Mouse (Mus musculus) CH12.LX (cell line): ENCODE measurements around the gene Edaradd.

Experiments used
- BHLHE40 ChIP-seq: IDR thresholded peaks from 2 replicates; pipeline ENCODE4 v1.6.1; 2011; ENCODE audit warnings: mild to moderate bottlenecking, low read depth, low read length, improper control_type of control experiment
- CHD1 ChIP-seq: IDR thresholded peaks from 2 replicates; pipeline ENCODE4 v1.6.1; 2012; ENCODE audit warnings: low read depth, low read length, improper control_type of control experiment, inconsistent platforms
- CTCF ChIP-seq, 2 experiments: IDR thresholded peaks in 1 of 2; conservative IDR thresholded peaks in 1 of 2; 2 replicates each; pipeline ENCODE4 v1.5.1; 2011 to 2012; ENCODE audit warnings: low read depth in 2 of 2, low read length in 2 of 2, improper control_type of control experiment in 1 of 2, inconsistent platforms in 1 of 2, mild to moderate bottlenecking in 1 of 2, moderate library complexity in 1 of 2
- EP300 ChIP-seq: IDR thresholded peaks from 2 replicates; pipeline ENCODE4 v1.6.1; 2011; ENCODE audit warnings: low read length, improper control_type of control experiment
- HCFC1 ChIP-seq: IDR thresholded peaks from 2 replicates; pipeline ENCODE4 v1.6.1; 2012; ENCODE audit warnings: low read depth, mild to moderate bottlenecking, inconsistent platforms, low read length, improper control_type of control experiment
- MAX ChIP-seq: IDR thresholded peaks from 2 replicates; pipeline ENCODE4 v1.6.1; 2011; ENCODE audit warnings: low read length, improper control_type of control experiment
- MAZ ChIP-seq: IDR thresholded peaks from 2 replicates; pipeline ENCODE4 v1.6.1; 2012; ENCODE audit warnings: low read depth, mild to moderate bottlenecking, inconsistent platforms, low read length, improper control_type of control experiment, moderate library complexity
- PAX5 ChIP-seq: IDR thresholded peaks from 2 replicates; pipeline ENCODE4 v1.6.1; 2012; ENCODE audit warnings: low read length, inconsistent platforms, mixed read lengths
- POLR2A ChIP-seq: IDR thresholded peaks from 2 replicates; pipeline ENCODE4 v1.6.1; 2011; ENCODE audit warnings: low read depth, mild to moderate bottlenecking, improper control_type of control experiment, low read length
- SMC3 ChIP-seq: IDR thresholded peaks from 2 replicates; pipeline ENCODE4 v1.6.1; 2011; ENCODE audit warnings: low read depth, low read length, improper control_type of control experiment
- USF2 ChIP-seq: conservative IDR thresholded peaks from 2 replicates; pipeline ENCODE4 v1.6.1; 2011; ENCODE audit warnings: low read depth, low read length, improper control_type of control experiment
- ZMIZ1 ChIP-seq: IDR thresholded peaks from 2 replicates; pipeline ENCODE4 v1.6.1; 2012; ENCODE audit warnings: low read depth, mild to moderate bottlenecking, inconsistent platforms, low read length, improper control_type of control experiment
- ZNF384 ChIP-seq: IDR thresholded peaks from 2 replicates; pipeline ENCODE4 v1.6.1; 2012; ENCODE audit warnings: low read depth, low read length, improper control_type of control experiment, inconsistent platforms

DNA sequence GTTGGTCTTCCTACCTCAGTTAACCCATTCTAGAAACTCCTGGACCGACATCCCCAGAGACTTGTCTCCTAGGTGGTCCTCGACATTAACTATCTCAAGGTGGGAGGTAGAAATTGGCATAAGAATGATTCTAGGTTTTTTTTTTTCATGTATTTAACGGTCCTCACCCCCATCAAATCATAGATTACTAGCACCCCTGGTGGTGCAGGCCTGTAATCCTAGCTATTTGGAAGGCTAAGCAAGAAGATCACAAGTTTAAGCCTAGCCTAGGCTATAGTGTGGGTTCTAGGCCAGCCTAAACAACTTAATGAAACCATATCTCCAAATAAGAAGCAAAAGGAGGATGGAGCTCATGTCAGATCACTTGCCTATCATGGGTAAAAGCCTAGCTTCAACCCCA is 38.8 kb upstream of the Edaradd start:
- no peak for TF ChIP-seq USF2
- no peak for TF ChIP-seq POLR2A
- TF ChIP-seq EP300: no peak
- no peak for TF ChIP-seq MAX
- TF ChIP-seq PAX5: no peak
- TF ChIP-seq SMC3: no peak
- TF ChIP-seq CTCF (conservative IDR thresholded peaks at IDR 0.05 in 1 of 2, IDR thresholded peaks at IDR 0.05 in 1 of 2; ENCODE audit: low read depth in 2 of 2, low read length in 2 of 2): peak in 1 of 2 experiments; percentile 45; a peak in 2 of 4 replicates
- TF ChIP-seq HCFC1: no peak
- TF ChIP-seq ZMIZ1: no peak
- TF ChIP-seq BHLHE40: no peak
- peak; percentile 61 for TF ChIP-seq ZNF384
- TF ChIP-seq CHD1: no peak
- no peak for TF ChIP-seq MAZ
